8 mouse cellular contexts compared by ENCODE assay signal in the genomic region with DNA sequence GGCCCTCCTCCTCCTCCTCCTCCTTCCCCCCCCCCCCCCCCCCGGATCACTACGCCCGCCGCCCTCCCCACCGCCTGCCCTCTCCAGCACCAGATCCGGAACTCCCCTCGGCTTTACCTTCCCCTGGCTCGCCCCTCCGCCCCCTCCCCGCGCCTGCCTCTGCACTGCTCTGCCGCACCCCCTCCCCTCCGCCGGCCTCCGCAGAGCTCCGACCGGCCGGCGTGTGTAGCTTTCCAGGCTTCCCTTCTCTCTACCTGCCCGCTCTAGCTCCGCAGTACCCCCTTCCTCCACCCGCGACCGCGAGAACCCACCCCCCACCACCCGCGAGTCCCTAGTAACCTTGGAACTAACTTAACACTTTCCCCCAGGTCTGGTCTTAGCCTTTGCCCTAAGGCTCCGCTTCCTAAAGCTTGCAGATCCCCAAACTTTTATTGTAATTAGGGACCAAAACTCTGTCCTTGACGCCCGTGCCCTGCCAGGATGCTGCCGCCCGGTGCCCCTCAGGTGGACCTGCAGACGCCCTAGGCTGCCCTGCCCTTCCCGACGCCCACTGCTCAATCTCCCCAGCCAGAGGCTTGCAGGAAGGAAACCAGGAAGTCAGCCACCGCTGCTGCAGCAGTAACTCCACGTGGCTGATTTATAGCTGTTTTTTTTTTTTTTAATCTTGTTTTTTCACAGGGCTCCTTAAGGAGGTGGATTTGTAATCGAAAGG. TPM values are rescaled to one million over a fixed set of nuclear protein-coding genes. Genes with fewer than 3 reads are reported as not detected.
A peak's percentile ranks its signal among the peaks of the same experiment; 100 is the strongest.
DNase-seq lines count a peak whose midpoint lies in the region; ATAC-seq and TF ChIP-seq lines count a peak whose summit lies in the region.

No protein-coding gene starts in this region.

- no peaks in the 10 kb centered on the region for H3K36me3 ChIP-seq in heart, adult 2 months (ENCODE audit: control insufficient read depth, insufficient read depth, low read length)
- H3K36me3 ChIP-seq in neural tube, embryonic 15.5 days, result no peaks in the 10 kb centered on the region
- no peaks in the 10 kb centered on the region for H3K36me3 ChIP-seq in thymus, adult 2 months (ENCODE audit: control insufficient read depth, insufficient read depth, low read length)

- peak overlapping the region; percentile 90 for H3K4me3 ChIP-seq in heart, adult 2 months
- H3K4me3 ChIP-seq in lung, adult 2 months (replicated peaks; ENCODE audit: extremely low read depth, low read depth, low read length), result peak overlapping the region; percentile 70
- H3K4me3 ChIP-seq in neural tube, embryonic 15.5 days (replicated peaks), result peak overlapping the region; percentile 92
- H3K4me3 ChIP-seq in thymus, adult 2 months (ENCODE audit: control insufficient read depth, insufficient read depth, low read length), result peak overlapping the region; percentile 63

- WGBS in heart, adult 2 months, result 2% methylated on average over 27 of the region's 38 CpGs
- 1% methylated on average over 28 of the region's 38 CpGs for WGBS in lung, adult 2 months
- WGBS in neural tube, embryonic 15.5 days, result under 1% methylated on average over 26 of the region's 38 CpGs
- whole genome bisulfite sequencing in thymus, adult 2 months, result 1% methylated on average over 32 of the region's 38 CpGs

- TF ChIP-seq EP300 in heart, adult 2 months (IDR thresholded peaks at IDR 0.05; ENCODE audit: insufficient read depth, low read depth, low read length), result no peak

- TF ChIP-seq CTCF in heart, adult 2 months (IDR thresholded peaks at IDR 0.05), result no peak
- TF ChIP-seq CTCF in lung, adult 2 months (IDR thresholded peaks at IDR 0.05; ENCODE audit: insufficient read depth, low read length), result no peak
- no peak for TF ChIP-seq CTCF in thymus, adult 2 months (IDR thresholded peaks at IDR 0.05; ENCODE audit: borderline replicate concordance, control insufficient read depth, extremely low read depth, insufficient read depth, low read length, poor library complexity)

- H3K27me3 ChIP-seq in heart, adult 2 months (ENCODE audit: control insufficient read depth, insufficient read depth, low read length), result no peaks in the 10 kb centered on the region
- no peaks in the 10 kb centered on the region for H3K27me3 ChIP-seq in neural tube, embryonic 15.5 days (replicated peaks)
- H3K27me3 ChIP-seq in thymus, adult 2 months (ENCODE audit: control insufficient read depth, insufficient read depth, low read length), result no peaks in the 10 kb centered on the region

- DNase-seq in 3T3-L1 (ENCODE audit: low read depth, low spot score), result peak; percentile 65
- peak; percentile 47 for DNase-seq in T-cell, adult 2 months (ENCODE audit: low spot score)
- DNase-seq in heart, adult 2 months, result peak; percentile 53 to 56
- peak; percentile 50 for DNase-seq in kidney, adult 18-20 months
- DNase-seq in lung, adult 2 months, result peak; percentile 48
- peak; percentile 68 for DNase-seq in thymus, adult 2 months

- peak overlapping the region; percentile 91 for H3K4me2 ChIP-seq in neural tube, embryonic 15.5 days

- peak; percentile 69 for ATAC-seq in common myeloid progenitor, adult 5-6 weeks (replicated peaks; ENCODE audit: low read depth, poor library complexity, severe bottlenecking)
- peak; percentile 81 for ATAC-seq in neural tube, embryonic 15.5 days (ENCODE audit: low FRiP score)

- H3K9me3 ChIP-seq in neural tube, embryonic 15.5 days (replicated peaks), result no peaks in the 10 kb centered on the region

- H3K4me1 ChIP-seq in heart, adult 2 months (ENCODE audit: control insufficient read depth, insufficient read depth, low read length), result no peaks in the 10 kb centered on the region
- peaks cover 3% of the 10 kb centered on the region for H3K4me1 ChIP-seq in lung, adult 2 months (ENCODE audit: control insufficient read depth, insufficient read depth, low read length)
- H3K4me1 ChIP-seq in neural tube, embryonic 15.5 days, result peaks cover 17% of the 10 kb centered on the region
- H3K4me1 ChIP-seq in thymus, adult 2 months (replicated peaks; ENCODE audit: control insufficient read depth, insufficient read depth, low read length), result peaks cover 6% of the 10 kb centered on the region

- no peak for TF ChIP-seq POLR2A in heart, adult 2 months (IDR thresholded peaks at IDR 0.05; ENCODE audit: insufficient read depth, low read depth, low read length)
- no peak for TF ChIP-seq POLR2A in lung, adult 2 months (IDR thresholded peaks at IDR 0.05; ENCODE audit: borderline replicate concordance, extremely low read depth, low read depth, low read length)
- TF ChIP-seq POLR2A in thymus, adult 2 months (IDR thresholded peaks at IDR 0.05; ENCODE audit: control insufficient read depth, extremely low read depth, insufficient read depth, low read length, poor library complexity), result no peak

- peak overlapping the region; percentile 41 for H3K27ac ChIP-seq in heart, adult 2 months
- H3K27ac ChIP-seq in neural tube, embryonic 15.5 days (replicated peaks), result peak overlapping the region; percentile 42; the same call in 1 of the 2 replicates
- H3K27ac ChIP-seq in thymus, adult 2 months (ENCODE audit: control insufficient read depth, insufficient read depth, low read length), result peak overlapping the region; percentile 80

- H3K79me2 ChIP-seq in heart, adult 2 months (replicated peaks; ENCODE audit: control insufficient read depth, insufficient read depth, low read length), result peaks cover 4% of the 10 kb centered on the region

- H3K9ac ChIP-seq in heart, adult 2 months (ENCODE audit: low read depth, low read length), result peak overlapping the region; percentile 65
- H3K9ac ChIP-seq in neural tube, embryonic 15.5 days (replicated peaks), result peak overlapping the region; percentile 43; the same call in 1 of the 2 replicates

- intact Hi-C loops in heart, adult 2 months (cut with DNase I), result loop anchor here (2.0 to 5.0 kb wide), 4 partner anchors 41 to 226 kb away; no protein-coding TSS in a partner anchor

RNA-seq across cellular contexts. Expression of a gene that starts 0.4 kb away (rescaled TPM):
- 14.5 and 23.1 TPM in 2 replicates for total RNA-seq in common myeloid progenitor, adult 5-6 weeks (2017)
- 1 to 10 TPM; 4.5 to 4.8 TPM for total RNA-seq in heart, adult 2 months (2021)
- polyA plus RNA-seq in heart, adult 2 months (2012; rRNA removed), result 1.7 and 4.3 TPM in 2 replicates
- polyA plus RNA-seq in lung, adult 2 months (2012; rRNA removed), result 2.0 and 2.1 TPM in 2 replicates
- polyA plus RNA-seq in neural tube, embryonic 15.5 days (2015; fragmentation: Nextera tagmentation; extraction: Ambion mirVana), result 11.7 and 15.0 TPM in 2 replicates
- polyA plus RNA-seq in thymus, adult 2 months (2012; rRNA removed), result 8.4 and 9.1 TPM in 2 replicates

Comparison
In these comparisons a context has a peak if more than half of its experiments do, and no peak if none do; other contexts are left out.
1. Peak in every context shown above with its lines: DNase-seq, ATAC-seq, H3K4me3 ChIP-seq and H3K27ac ChIP-seq.